Mouse (Mus musculus) gonadal fat pad, adult 2 months (tissue): Measurements from ENCODE around the gene 2210011C24Rik. TPM values are rescaled to one million over a fixed set of nuclear protein-coding genes. Genes with fewer than 3 reads are reported as not detected.

ENCODE experiments used
- polyA plus RNA-seq: library from polyadenylated mRNA; depleted of rRNA; stranded (reverse); fragments of >200 nt; gene quantifications from 2 replicates; pipeline ENCODE4 v1.2.3, GENCODE M21; 2012; rRNA removed

Gene 2210011C24Rik
- polyA plus RNA-seq, 1 experiment = 0.86 TPM

Other genes starting within 250 kb of the 2210011C24Rik start
- gene Adgrl1, start 112.1 kb downstream of the 2210011C24Rik start, polyA plus RNA-seq = 66.4 and 70.0 TPM in 2 replicates
- 3.2 and 3.3 TPM in 2 replicates for gene Gm10644, start 57.0 kb downstream of the 2210011C24Rik start, polyA plus RNA-seq
- gene Asf1b, start 56.7 kb downstream of the 2210011C24Rik start, polyA plus RNA-seq = 3.9 and 6.3 TPM in 2 replicates
- 127 and 129 TPM in 2 replicates for gene Prkaca, start 39.2 kb downstream of the 2210011C24Rik start, polyA plus RNA-seq
- 32.3 and 36.3 TPM in 2 replicates for gene Samd1, start 14.5 kb downstream of the 2210011C24Rik start, polyA plus RNA-seq
- 0.28 TPM in 2 replicates for gene 1700067K01Rik, start 10.7 kb downstream of the 2210011C24Rik start, polyA plus RNA-seq
- gene Palm3, start 9.3 kb upstream of the 2210011C24Rik start, polyA plus RNA-seq = 0.49 and 1.0 TPM in 2 replicates
- 2.3 and 3.1 TPM in 2 replicates for gene Il27ra, start 30.4 kb upstream of the 2210011C24Rik start, polyA plus RNA-seq
- gene Rln3, start 32.8 kb upstream of the 2210011C24Rik start, polyA plus RNA-seq = 0.24 TPM in 1 of 2 replicates, not detected in the other
- 0.97 and 1.3 TPM in 2 replicates for gene Gm10643, start 53.0 kb upstream of the 2210011C24Rik start, polyA plus RNA-seq
- 13.2 and 16.8 TPM in 2 replicates for gene Rfx1, start 54.7 kb upstream of the 2210011C24Rik start, polyA plus RNA-seq
- gene Dcaf15, start 92.6 kb upstream of the 2210011C24Rik start, polyA plus RNA-seq = 22.0 and 28.8 TPM in 2 replicates
- gene Podnl1, start 113.8 kb upstream of the 2210011C24Rik start, polyA plus RNA-seq = 0.51 and 0.81 TPM in 2 replicates
- 25.4 and 25.7 TPM in 2 replicates for gene Cc2d1a, start 135.8 kb upstream of the 2210011C24Rik start, polyA plus RNA-seq
- gene 4930432K21Rik, start 135.9 kb upstream of the 2210011C24Rik start, polyA plus RNA-seq = 2.4 TPM in 2 replicates
- gene Nanos3, start 173.0 kb upstream of the 2210011C24Rik start, polyA plus RNA-seq = 0.95 and 1.4 TPM in 2 replicates
- 9.3 and 10.0 TPM in 2 replicates for gene Zswim4, start 224.9 kb upstream of the 2210011C24Rik start, polyA plus RNA-seq
- gene D8Ertd738e, start 237.5 kb upstream of the 2210011C24Rik start, polyA plus RNA-seq = 134 and 141 TPM in 2 replicates
- gene Mri1, start 245.2 kb upstream of the 2210011C24Rik start, polyA plus RNA-seq = 45.7 and 53.6 TPM in 2 replicates